Mouse (Mus musculus) heart, postnatal 0 days (tissue): Measurements from ENCODE around the gene Pip4k2a. TPM values are rescaled to one million over a fixed set of nuclear protein-coding genes. Genes with fewer than 3 reads are reported as not detected.

Experiments
- ATAC-seq: fragments of 200-750 bp; cut with Nextera tagmentation; 2 replicates; pipeline ENCODE4 v1.8.0; 2017; ENCODE audit warnings: low read depth, moderate number of reproducible peaks, moderate library complexity; ENCODE audit not compliant: insufficient read depth
- DNase-seq: peaks from one replicate; pipeline ENCODE4 v3.0.0-alpha.2; 2016; ENCODE audit warnings: low spot score
- H3K27ac ChIP-seq: fragments of 300-500 bp; sonication (generic); 2 replicates; pipeline ENCODE4 v1.5.1; 2014; ENCODE audit warnings: low read depth, mild to moderate bottlenecking
- H3K27me3 ChIP-seq: fragments of 300-500 bp; sonication (generic); 2 replicates; pipeline ENCODE4 v1.6.1; 2014; ENCODE audit warnings: low read length, mixed read lengths; ENCODE audit not compliant: control insufficient read depth, insufficient read depth
- H3K36me3 ChIP-seq: fragments of 300-500 bp; sonication (generic); replicated peaks from 2 replicates; pipeline ENCODE4 v1.6.1; 2014; ENCODE audit warnings: low read length, mixed read lengths; ENCODE audit not compliant: control insufficient read depth, insufficient read depth
- H3K4me1 ChIP-seq: fragments of 300-500 bp; sonication (generic); 2 replicates; pipeline ENCODE4 v1.6.1; 2014; ENCODE audit warnings: antibody characterized with exemption; ENCODE audit not compliant: control insufficient read depth, insufficient read depth
- H3K4me2 ChIP-seq: fragments of 300-500 bp; sonication (generic); 2 replicates; pipeline ENCODE4 v1.6.1; 2014; ENCODE audit warnings: low read depth, mild to moderate bottlenecking, low read length, moderate library complexity
- H3K4me3 ChIP-seq: fragments of 300-500 bp; sonication (generic); 2 replicates; pipeline ENCODE4 v1.5.1; 2014; ENCODE audit warnings: low read depth, low read length
- H3K9ac ChIP-seq: fragments of 300-500 bp; sonication (generic); replicated peaks from 2 replicates; pipeline ENCODE4 v1.6.1; 2014; ENCODE audit warnings: low read depth, low read length, mixed read lengths
- H3K9me3 ChIP-seq: fragments of 300-500 bp; sonication (generic); replicated peaks from 2 replicates; pipeline ENCODE4 v1.6.1; 2016; ENCODE audit warnings: low read length; ENCODE audit not compliant: control insufficient read depth
- CTCF ChIP-seq: IDR thresholded peaks from 2 replicates; pipeline ENCODE4 v1.5.1; 2016; ENCODE audit warnings: antibody characterized with exemption, control low read depth, low read depth
- EP300 ChIP-seq: IDR thresholded peaks from 2 replicates; pipeline ENCODE4 v1.6.1; 2016; ENCODE audit warnings: antibody characterized with exemption, low read depth
- WGBS: fragments of 180-500 bp; shearing (Covaris S2); extraction: QIAGEN DNeasy Blood & Tissue Kit; methylation state at CpG from one replicate; pipeline ENCODE4 v1.1.7; 2014; 5-methylcytosine and 5-hydroxymethylcytosine counted together
- polyA plus RNA-seq: library from polyadenylated mRNA; unstranded; fragments of >200 nt; fragmentation: Nextera tagmentation; extraction: Ambion mirVana; gene quantifications from 2 replicates; pipeline ENCODE4 v1.2.1, GENCODE M21; 2015
- total RNA-seq: library from RNA; depleted of rRNA; stranded (reverse); fragments of >200 nt; gene quantifications from 2 replicates; pipeline ENCODE4 v1.2.3, GENCODE M21; 2014; ENCODE audit warnings: low replicate concordance

The Pip4k2a gene
- total and polyA plus RNA-seq, 2 experiments from 2014 or later, result 1.3 to 2.7 TPM

GRCm38 (mm10) chr2:18970461-18970860 lies 27.5 kb downstream of the Pip4k2a start:
- Histone ChIP-seq H3K27ac (no peak overlapping the region), H3K27me3 (no peaks in the 10 kb centered on the region), H3K9me3 (peaks cover 6% of the 10 kb centered on the region), H3K4me3 (no peak overlapping the region), H3K9ac (no peak overlapping the region), H3K36me3 (0 out of 2 replicates have a peak, but pooled peaks cover 7% of the 10 kb centered on the region), H3K4me1 (peaks cover 21% of the 10 kb centered on the region), H3K4me2 (no peak overlapping the region)
- WGBS, result 85% methylated on average over 2 of the region's 2 CpGs
- ATAC-seq (no peak), DNase-seq (no peak)
- no peak for TF ChIP-seq CTCF
- no peak for TF ChIP-seq EP300

- WGBS, result 57% methylated on average over 5 of the region's 5 CpGs
- H3K27me3 ChIP-seq, result no peaks in the 10 kb centered on the region
- H3K27ac ChIP-seq, result no peak overlapping the region
- no peak for TF ChIP-seq EP300
- TF ChIP-seq CTCF, result no peak
- H3K9me3 ChIP-seq, result peaks cover 6% of the 10 kb centered on the region
- no peak overlapping the region for H3K4me2 ChIP-seq
- no peak overlapping the region for H3K4me3 ChIP-seq
- no peak overlapping the region for H3K9ac ChIP-seq
- 0 out of 2 replicates have a peak, but pooled peaks cover 7% of the 10 kb centered on the region for H3K36me3 ChIP-seq
- DNase-seq (no peak), ATAC-seq (no peak)
- peaks cover 14% of the 10 kb centered on the region for H3K4me1 ChIP-seq
Measured at GRCm38 (mm10) chr2:18969066-18969681, 28.8 kb downstream of the Pip4k2a start.

- DNase-seq (no peak), ATAC-seq (no peak)
- WGBS, result 86% methylated on average over 5 of the region's 5 CpGs
- Histone ChIP-seq H3K9me3 (0 out of 2 replicates have a peak, but pooled peaks cover under 1% of the 10 kb centered on the region), H3K4me2 (no peak overlapping the region), H3K4me1 (peaks cover 14% of the 10 kb centered on the region), H3K27me3 (no peaks in the 10 kb centered on the region), H3K27ac (no peak overlapping the region), H3K36me3 (0 out of 2 replicates have a peak, but pooled peaks cover 2% of the 10 kb centered on the region), H3K9ac (no peak overlapping the region), H3K4me3 (no peak overlapping the region)
- TF ChIP-seq EP300 (no peak), CTCF (no peak)
Measured at GRCm38 (mm10) chr2:18967451-18968063, 30.4 kb downstream of the Pip4k2a start.

GRCm38 (mm10) chr2:18966566-18966965 lies 31.4 kb downstream of the Pip4k2a start:
- Histone ChIP-seq H3K9ac (no peak overlapping the region), H3K27me3 (no peaks in the 10 kb centered on the region), H3K4me1 (peaks cover 14% of the 10 kb centered on the region), H3K36me3 (no peaks in the 10 kb centered on the region), H3K4me2 (no peak overlapping the region), H3K9me3 (no peaks in the 10 kb centered on the region), H3K27ac (no peak overlapping the region), H3K4me3 (no peak overlapping the region)
- no peak for DNase-seq
- TF ChIP-seq CTCF (no peak), EP300 (no peak)
- no peak for ATAC-seq
- 91% methylated on average over 5 of the region's 5 CpGs for WGBS

GRCm38 (mm10) chr2:18965950-18966349 lies 32.0 kb downstream of the Pip4k2a start:
- H3K4me2 ChIP-seq, result no peak overlapping the region
- H3K4me1 ChIP-seq, result peaks cover 17% of the 10 kb centered on the region
- no peaks in the 10 kb centered on the region for H3K36me3 ChIP-seq
- H3K27me3 ChIP-seq, result no peaks in the 10 kb centered on the region
- no peak overlapping the region for H3K4me3 ChIP-seq
- H3K9me3 ChIP-seq, result no peaks in the 10 kb centered on the region
- WGBS, result 93% methylated on average over 2 of the region's 2 CpGs
- H3K27ac ChIP-seq, result no peak overlapping the region
- no peak for TF ChIP-seq EP300
- TF ChIP-seq CTCF, result no peak
- H3K9ac ChIP-seq, result no peak overlapping the region
- ATAC-seq (no peak), DNase-seq (no peak)

- no peak for TF ChIP-seq CTCF
- no peak for TF ChIP-seq EP300
- Histone ChIP-seq H3K9ac (no peak overlapping the region), H3K27me3 (no peaks in the 10 kb centered on the region), H3K4me1 (peaks cover 24% of the 10 kb centered on the region), H3K9me3 (no peaks in the 10 kb centered on the region), H3K36me3 (no peaks in the 10 kb centered on the region), H3K4me2 (no peak overlapping the region), H3K27ac (no peak overlapping the region), H3K4me3 (no peak overlapping the region)
- ATAC-seq (no peak), DNase-seq (no peak)
- WGBS, result 86% methylated on average over 3 of the region's 3 CpGs
Measured at GRCm38 (mm10) chr2:18965108-18965507, 32.8 kb downstream of the Pip4k2a start.
